Mouse (Mus musculus): ENCODE measurements around the gene Maml2. TPM values are rescaled to one million over a fixed set of nuclear protein-coding genes. Genes with fewer than 3 reads are reported as not detected.

Maml2 gene
- polyA plus RNA-seq, 1 experiment from 2014 or later: 8.6 TPM

- H3K9ac ChIP-seq (replicated peaks; ENCODE audit: low read length): no peak overlapping the region
- no peaks in the 10 kb centered on the region for H3K9me3 ChIP-seq (replicated peaks; ENCODE audit: control insufficient read depth, low read length)
- no peak overlapping the region for H3K27ac ChIP-seq (replicated peaks; ENCODE audit: low read depth, low read length)
- DNase-seq (ENCODE audit: low spot score): no peak
- H3K4me1 ChIP-seq (ENCODE audit: control insufficient read depth, insufficient read depth, low read length): no peaks in the 10 kb centered on the region
- no peak overlapping the region for H3K4me3 ChIP-seq (ENCODE audit: low read depth, low read length)
- H3K4me2 ChIP-seq (ENCODE audit: low read depth, low read length): no peak overlapping the region
- H3K27me3 ChIP-seq (ENCODE audit: control insufficient read depth, insufficient read depth, low read length): no peaks in the 10 kb centered on the region
- 95% methylated on average over 2 of the region's 2 CpGs for WGBS
- H3K36me3 ChIP-seq (replicated peaks; ENCODE audit: control insufficient read depth, insufficient read depth, low read depth, low read length): no peaks in the 10 kb centered on the region
- no peak for ATAC-seq (replicated peaks; ENCODE audit: insufficient number of reproducible peaks, low FRiP score, low TSS enrichment, low read depth)
These were observed 381.9 kb downstream of the Maml2 start for GRCm38 (mm10) chr9:13679696-13680095.

- H3K4me1 ChIP-seq (ENCODE audit: control insufficient read depth, insufficient read depth, low read length): no peaks in the 10 kb centered on the region
- H3K27ac ChIP-seq (replicated peaks; ENCODE audit: low read depth, low read length): no peak overlapping the region
- WGBS: 67% methylated on average over 8 of the region's 8 CpGs
- no peak overlapping the region for H3K4me2 ChIP-seq (ENCODE audit: low read depth, low read length)
- peak; percentile 32 for DNase-seq (ENCODE audit: low spot score)
- H3K27me3 ChIP-seq (ENCODE audit: control insufficient read depth, insufficient read depth, low read length): no peaks in the 10 kb centered on the region
- no peaks in the 10 kb centered on the region for H3K36me3 ChIP-seq (replicated peaks; ENCODE audit: control insufficient read depth, insufficient read depth, low read depth, low read length)
- no peaks in the 10 kb centered on the region for H3K9me3 ChIP-seq (replicated peaks; ENCODE audit: control insufficient read depth, low read length)
- ATAC-seq (replicated peaks; ENCODE audit: insufficient number of reproducible peaks, low FRiP score, low TSS enrichment, low read depth): no peak
- no peak overlapping the region for H3K4me3 ChIP-seq (ENCODE audit: low read depth, low read length)
- no peak overlapping the region for H3K9ac ChIP-seq (replicated peaks; ENCODE audit: low read length)
These were observed 383.4 kb downstream of the Maml2 start for GRCm38 (mm10) chr9:13681147-13681546.

GRCm38 (mm10) chr9:13681581-13682038, 383.9 kb downstream of the Maml2 start:
- H3K4me3 ChIP-seq (ENCODE audit: low read depth, low read length): no peak overlapping the region
- 11% methylated on average over 8 of the region's 8 CpGs for WGBS
- DNase-seq (ENCODE audit: low spot score): peak; percentile 73
- no peak overlapping the region for H3K4me2 ChIP-seq (ENCODE audit: low read depth, low read length)
- H3K36me3 ChIP-seq (replicated peaks; ENCODE audit: control insufficient read depth, insufficient read depth, low read depth, low read length): no peaks in the 10 kb centered on the region
- no peaks in the 10 kb centered on the region for H3K27me3 ChIP-seq (ENCODE audit: control insufficient read depth, insufficient read depth, low read length)
- H3K4me1 ChIP-seq (ENCODE audit: control insufficient read depth, insufficient read depth, low read length): no peaks in the 10 kb centered on the region
- H3K9me3 ChIP-seq (replicated peaks; ENCODE audit: control insufficient read depth, low read length): no peaks in the 10 kb centered on the region
- H3K9ac ChIP-seq (replicated peaks; ENCODE audit: low read length): no peak overlapping the region; the same call in 1 of the 2 replicates
- peak; percentile 65 for ATAC-seq (replicated peaks; ENCODE audit: insufficient number of reproducible peaks, low FRiP score, low TSS enrichment, low read depth)
- no peak overlapping the region; the same call in 1 of the 2 replicates for H3K27ac ChIP-seq (replicated peaks; ENCODE audit: low read depth, low read length)

GRCm38 (mm10) chr9:13684327-13684934, 386.7 kb downstream of the Maml2 start:
- no peak overlapping the region for H3K27ac ChIP-seq (replicated peaks; ENCODE audit: low read depth, low read length)
- no peak overlapping the region for H3K4me2 ChIP-seq (ENCODE audit: low read depth, low read length)
- H3K4me3 ChIP-seq (ENCODE audit: low read depth, low read length): no peak overlapping the region
- H3K9me3 ChIP-seq (replicated peaks; ENCODE audit: control insufficient read depth, low read length): no peaks in the 10 kb centered on the region
- no peaks in the 10 kb centered on the region for H3K4me1 ChIP-seq (ENCODE audit: control insufficient read depth, insufficient read depth, low read length)
- no peak overlapping the region for H3K9ac ChIP-seq (replicated peaks; ENCODE audit: low read length)
- ATAC-seq (replicated peaks; ENCODE audit: insufficient number of reproducible peaks, low FRiP score, low TSS enrichment, low read depth): no peak
- DNase-seq (ENCODE audit: low spot score): no peak
- H3K36me3 ChIP-seq (replicated peaks; ENCODE audit: control insufficient read depth, insufficient read depth, low read depth, low read length): no peaks in the 10 kb centered on the region
- no peaks in the 10 kb centered on the region for H3K27me3 ChIP-seq (ENCODE audit: control insufficient read depth, insufficient read depth, low read length)
- WGBS: 88% methylated on average over 6 of the region's 6 CpGs

- Histone ChIP-seq H3K4me1 (ENCODE audit: control insufficient read depth, insufficient read depth, low read length) (no peaks in the 10 kb centered on the region), H3K27me3 (ENCODE audit: control insufficient read depth, insufficient read depth, low read length) (no peaks in the 10 kb centered on the region), H3K9me3 (replicated peaks; ENCODE audit: control insufficient read depth, low read length) (no peaks in the 10 kb centered on the region), H3K9ac (replicated peaks; ENCODE audit: low read length) (no peak overlapping the region), H3K36me3 (replicated peaks; ENCODE audit: control insufficient read depth, insufficient read depth, low read depth, low read length) (no peaks in the 10 kb centered on the region), H3K4me2 (ENCODE audit: low read depth, low read length) (no peak overlapping the region), H3K27ac (replicated peaks; ENCODE audit: low read depth, low read length) (no peak overlapping the region), H3K4me3 (ENCODE audit: low read depth, low read length) (no peak overlapping the region)
- peak; percentile 36 for DNase-seq (ENCODE audit: low spot score)
- WGBS: 89% methylated on average over 19 of the region's 19 CpGs
- no peak for ATAC-seq (replicated peaks; ENCODE audit: insufficient number of reproducible peaks, low FRiP score, low TSS enrichment, low read depth)
These were observed 389.4 kb downstream of the Maml2 start for GRCm38 (mm10) chr9:13686977-13687659.

GRCm38 (mm10) chr9:13688997-13689396, 391.2 kb downstream of the Maml2 start:
- Histone ChIP-seq H3K4me2 (ENCODE audit: low read depth, low read length) (no peak overlapping the region), H3K4me3 (ENCODE audit: low read depth, low read length) (no peak overlapping the region), H3K9me3 (replicated peaks; ENCODE audit: control insufficient read depth, low read length) (no peaks in the 10 kb centered on the region), H3K9ac (replicated peaks; ENCODE audit: low read length) (no peak overlapping the region), H3K27ac (replicated peaks; ENCODE audit: low read depth, low read length) (no peak overlapping the region), H3K36me3 (replicated peaks; ENCODE audit: control insufficient read depth, insufficient read depth, low read depth, low read length) (no peaks in the 10 kb centered on the region), H3K27me3 (ENCODE audit: control insufficient read depth, insufficient read depth, low read length) (no peaks in the 10 kb centered on the region), H3K4me1 (ENCODE audit: control insufficient read depth, insufficient read depth, low read length) (no peaks in the 10 kb centered on the region)
- ATAC-seq (replicated peaks; ENCODE audit: insufficient number of reproducible peaks, low FRiP score, low TSS enrichment, low read depth) (no peak), DNase-seq (ENCODE audit: low spot score) (no peak)
- 72% methylated on average over 9 of the region's 9 CpGs for WGBS

- Histone ChIP-seq H3K4me3 (ENCODE audit: low read depth, low read length) (no peak overlapping the region), H3K9ac (replicated peaks; ENCODE audit: low read length) (no peak overlapping the region), H3K27ac (replicated peaks; ENCODE audit: low read depth, low read length) (no peak overlapping the region), H3K36me3 (replicated peaks; ENCODE audit: control insufficient read depth, insufficient read depth, low read depth, low read length) (no peaks in the 10 kb centered on the region), H3K4me1 (ENCODE audit: control insufficient read depth, insufficient read depth, low read length) (no peaks in the 10 kb centered on the region), H3K9me3 (replicated peaks; ENCODE audit: control insufficient read depth, low read length) (no peaks in the 10 kb centered on the region), H3K27me3 (ENCODE audit: control insufficient read depth, insufficient read depth, low read length) (no peaks in the 10 kb centered on the region), H3K4me2 (ENCODE audit: low read depth, low read length) (no peak overlapping the region)
- WGBS: 26% methylated on average over 8 of the region's 8 CpGs
- no peak for ATAC-seq (replicated peaks; ENCODE audit: insufficient number of reproducible peaks, low FRiP score, low TSS enrichment, low read depth)
- peak; percentile 25 for DNase-seq (ENCODE audit: low spot score)
These were observed 392.6 kb downstream of the Maml2 start for GRCm38 (mm10) chr9:13690321-13690720.

- Histone ChIP-seq H3K27ac (replicated peaks; ENCODE audit: low read depth, low read length) (no peak overlapping the region), H3K9ac (replicated peaks; ENCODE audit: low read length) (no peak overlapping the region), H3K4me2 (ENCODE audit: low read depth, low read length) (no peak overlapping the region), H3K9me3 (replicated peaks; ENCODE audit: control insufficient read depth, low read length) (no peaks in the 10 kb centered on the region), H3K4me3 (ENCODE audit: low read depth, low read length) (no peak overlapping the region), H3K27me3 (ENCODE audit: control insufficient read depth, insufficient read depth, low read length) (no peaks in the 10 kb centered on the region), H3K4me1 (ENCODE audit: control insufficient read depth, insufficient read depth, low read length) (no peaks in the 10 kb centered on the region), H3K36me3 (replicated peaks; ENCODE audit: control insufficient read depth, insufficient read depth, low read depth, low read length) (no peaks in the 10 kb centered on the region)
- WGBS: 93% methylated on average over 3 of the region's 3 CpGs
- DNase-seq (ENCODE audit: low spot score): no peak
- no peak for ATAC-seq (replicated peaks; ENCODE audit: insufficient number of reproducible peaks, low FRiP score, low TSS enrichment, low read depth)
These were observed 396.0 kb downstream of the Maml2 start for GRCm38 (mm10) chr9:13693693-13694284.

Data from embryonic facial prominence, embryonic 11.5 days (tissue).